Mouse (Mus musculus) stomach, postnatal 0 days (tissue): ENCODE results near the gene Stag3.

ENCODE experiments used
- CTCF ChIP-seq: IDR thresholded peaks from 2 replicates; pipeline ENCODE4 v1.5.1; 2016; ENCODE audit warnings: antibody characterized with exemption, low read depth, mild to moderate bottlenecking, moderate library complexity
- EP300 ChIP-seq: optimal IDR thresholded peaks from 2 replicates; pipeline ENCODE3; 2016; ENCODE audit warnings: antibody characterized with exemption

GRCm38 (mm10) chr5:138256094-138256467 lies 24.0 kb upstream of the Stag3 start:
- TF ChIP-seq CTCF (no peak), EP300 (no peak)
